Mouse (Mus musculus): ENCODE measurements around the gene Mtmr11.
"Not testable (repeated sequence)": the region's sequence is repeated elsewhere in the genome, so short reads cannot be mapped to it uniquely, and the experiment has no call there.

GRCm38 (mm10) chr3:96198601-96199251 lies 36.9 kb downstream of the Mtmr11 start:
- not testable (repeated sequence) for TF ChIP-seq E2F4 (IDR thresholded peaks at IDR 0.05; ENCODE audit: insufficient read depth); REST (IDR thresholded peaks at IDR 0.05; ENCODE audit: insufficient read depth, insufficient read length); POLR2A (IDR thresholded peaks at IDR 0.05; ENCODE audit: insufficient read length, low read depth); USF1 (IDR thresholded peaks at IDR 0.05; ENCODE audit: low read depth); MAX (IDR thresholded peaks at IDR 0.05; ENCODE audit: low read depth); TCF12 (IDR thresholded peaks at IDR 0.05; ENCODE audit: insufficient read depth, poor library complexity, severe bottlenecking); POLR2AphosphoS2 (IDR thresholded peaks at IDR 0.05; ENCODE audit: insufficient read length, low read depth); MYOG (IDR thresholded peaks at IDR 0.05; ENCODE audit: control insufficient read depth in 1 of 3, insufficient read depth in 1 of 3, insufficient read length in 2 of 3, low read depth in 2 of 3); MYOD1 (IDR thresholded peaks at IDR 0.05; ENCODE audit: control insufficient read depth in 1 of 3, insufficient read length in 2 of 3, low read depth in 2 of 3); CEBPB (IDR thresholded peaks at IDR 0.05; ENCODE audit: insufficient read depth, poor library complexity, severe bottlenecking)

All from myocyte (in vitro differentiated cells).